Mouse (Mus musculus): ENCODE measurements around the gene Klf2.

Gene Klf2

GRCm38 (mm10) chr8:72318801-72319322 lies at the start of gene Klf2:
Gene Klf2 (plus strand): TSS chr8:72319033.
- DNase-seq = peak; percentile 37

- DNase-seq = no peak
These were observed 48.2 kb upstream of the Klf2 start for GRCm38 (mm10) chr8:72270606-72271005.

- DNase-seq = no peak
These were observed 47.7 kb upstream of the Klf2 start for GRCm38 (mm10) chr8:72271051-72271660.

- DNase-seq = no peak
These were observed 47.1 kb upstream of the Klf2 start for GRCm38 (mm10) chr8:72271691-72272090.

- DNase-seq = no peak
These were observed 46.5 kb upstream of the Klf2 start for GRCm38 (mm10) chr8:72272361-72272760.

GRCm38 (mm10) chr8:72273111-72273770 lies 45.6 kb upstream of the Klf2 start:
- no peak for DNase-seq

GRCm38 (mm10) chr8:72273807-72274206 lies 45.0 kb upstream of the Klf2 start:
- no peak for DNase-seq

- no peak for DNase-seq
These were observed 41.6 kb upstream of the Klf2 start for GRCm38 (mm10) chr8:72277244-72277643.

- DNase-seq = no peak
These were observed 39.7 kb upstream of the Klf2 start for GRCm38 (mm10) chr8:72279151-72279550.

- no peak for DNase-seq
These were observed 37.2 kb upstream of the Klf2 start for GRCm38 (mm10) chr8:72281634-72282033.

GRCm38 (mm10) chr8:72285285-72285684 lies 33.5 kb upstream of the Klf2 start:
- no peak for DNase-seq

- DNase-seq = no peak
These were observed 29.8 kb upstream of the Klf2 start for GRCm38 (mm10) chr8:72289051-72289450.

- DNase-seq = no peak
These were observed 27.7 kb upstream of the Klf2 start for GRCm38 (mm10) chr8:72291104-72291503.

GRCm38 (mm10) chr8:72293309-72293708 lies 25.5 kb upstream of the Klf2 start:
- no peak for DNase-seq

GRCm38 (mm10) chr8:72295125-72295524 lies 23.7 kb upstream of the Klf2 start:
- DNase-seq = no peak

- peak; percentile 75 for DNase-seq
These were observed 23.2 kb upstream of the Klf2 start for GRCm38 (mm10) chr8:72295679-72296078.

- no peak for DNase-seq
These were observed 22.3 kb upstream of the Klf2 start for GRCm38 (mm10) chr8:72296561-72296960.

- no peak for DNase-seq
These were observed 19.9 kb upstream of the Klf2 start for GRCm38 (mm10) chr8:72298928-72299327.

GRCm38 (mm10) chr8:72300654-72301400 lies 18.0 kb upstream of the Klf2 start:
- DNase-seq = no peak

- DNase-seq = no peak
These were observed 17.3 kb upstream of the Klf2 start for GRCm38 (mm10) chr8:72301497-72301896.

GRCm38 (mm10) chr8:72302986-72303612 lies 15.7 kb upstream of the Klf2 start:
- no peak for DNase-seq

GRCm38 (mm10) chr8:72303633-72304032 lies 15.2 kb upstream of the Klf2 start:
- no peak for DNase-seq

GRCm38 (mm10) chr8:72305210-72305905 lies 13.5 kb upstream of the Klf2 start, which contains the start of gene Gm10282:
Gene Gm10282 (minus strand): TSS chr8:72305260.
- no peak for DNase-seq

Data from cerebellum, adult 11 months (tissue).